Mouse (Mus musculus) cerebellum, postnatal 36 days (tissue): ENCODE results near the gene Ripk3.
A peak's percentile ranks its signal among the peaks of the same experiment; 100 is the strongest.

Experiments
- DNase-seq, 2 experiments: peaks; one replicate each; pipeline ENCODE4 v3.0.0; 2021 to 2022; ENCODE audit warnings: mixed read lengths in 2 of 2

The Ripk3 gene

GRCm38 (mm10) chr14:55793946-55794345 is 5.3 kb upstream of the Ripk3 start:
- no peak for DNase-seq

GRCm38 (mm10) chr14:55793461-55793860 is 4.8 kb upstream of the Ripk3 start:
- no peak for DNase-seq

- no peak for DNase-seq
These were observed 934 bp downstream of the Ripk3 start for GRCm38 (mm10) chr14:55787731-55788130.

GRCm38 (mm10) chr14:55785195-55785594 is 3.5 kb downstream of the Ripk3 start:
- no peak for DNase-seq

GRCm38 (mm10) chr14:55783958-55784235 is 4.8 kb downstream of the Ripk3 start, which contains the start of gene Adcy4:
TSS of gene Adcy4 (minus strand) at chr14:55784095.
- DNase-seq = no peak

GRCm38 (mm10) chr14:55783171-55783957 is 5.3 kb downstream of the Ripk3 start:
- peak in 1 of 2 experiments; percentile 2 for DNase-seq

GRCm38 (mm10) chr14:55782361-55782960 is 6.2 kb downstream of the Ripk3 start:
- DNase-seq = peak in 1 of 2 experiments; percentile 1

- DNase-seq = peak; percentile 52 to 59
These were observed 7.4 kb downstream of the Ripk3 start for GRCm38 (mm10) chr14:55781310-55781709.

- no peak for DNase-seq
These were observed 7.9 kb downstream of the Ripk3 start for GRCm38 (mm10) chr14:55780736-55781135.

GRCm38 (mm10) chr14:55779656-55780055 is 9.0 kb downstream of the Ripk3 start:
- DNase-seq = no peak

- no peak for DNase-seq
These were observed 10.0 kb downstream of the Ripk3 start for GRCm38 (mm10) chr14:55778686-55779085.

- no peak for DNase-seq
These were observed 10.9 kb downstream of the Ripk3 start for GRCm38 (mm10) chr14:55777806-55778205.

- no peak for DNase-seq
These were observed 11.5 kb downstream of the Ripk3 start for GRCm38 (mm10) chr14:55777176-55777575.

GRCm38 (mm10) chr14:55776711-55777110 is 12.0 kb downstream of the Ripk3 start:
- DNase-seq = no peak

GRCm38 (mm10) chr14:55769087-55769703 is 19.5 kb downstream of the Ripk3 start:
- DNase-seq = no peak

- no peak for DNase-seq
These were observed 20.1 kb downstream of the Ripk3 start for GRCm38 (mm10) chr14:55768555-55768954.

- peak; percentile 73 to 80 for DNase-seq
These were observed 20.9 kb downstream of the Ripk3 start for GRCm38 (mm10) chr14:55767519-55768414.

- DNase-seq = no peak
These were observed 23.0 kb downstream of the Ripk3 start, which contains the start of gene Ltb4r1 for GRCm38 (mm10) chr14:55765696-55766095. TSS of gene Ltb4r1 (plus strand) at chr14:55765962.

- no peak for DNase-seq
These were observed 25.5 kb downstream of the Ripk3 start for GRCm38 (mm10) chr14:55763166-55763565.

- DNase-seq = peak; percentile 30 to 42
These were observed 26.5 kb downstream of the Ripk3 start for GRCm38 (mm10) chr14:55762001-55762821.

- no peak for DNase-seq
These were observed 27.5 kb downstream of the Ripk3 start, which contains the start of gene Ltb4r2 for GRCm38 (mm10) chr14:55761163-55761562. TSS of gene Ltb4r2 (plus strand) at chr14:55761428.

GRCm38 (mm10) chr14:55760156-55760555 is 28.5 kb downstream of the Ripk3 start:
- DNase-seq = peak; percentile 85 to 91
